Mouse (Mus musculus): ENCODE measurements around the gene Ulk4.

- TF ChIP-seq ZNF384 (IDR thresholded peaks at IDR 0.05; ENCODE audit: low read depth, low read length) (no peak), USF1 (IDR thresholded peaks at IDR 0.05; ENCODE audit: low read depth, low read length) (no peak), BHLHE40 (IDR thresholded peaks at IDR 0.05; ENCODE audit: borderline replicate concordance, low read depth, low read length) (no peak), CTCF (IDR thresholded peaks at IDR 0.05 in 2 of 3, conservative IDR thresholded peaks at IDR 0.05 in 1 of 3; ENCODE audit: control insufficient read depth in 1 of 3, insufficient read depth in 1 of 3, low read depth in 2 of 3, low read length in 3 of 3, poor library complexity in 1 of 3, severe bottlenecking in 1 of 3) (no peak), UBTF (IDR thresholded peaks at IDR 0.05; ENCODE audit: borderline replicate concordance, insufficient read depth, low read depth, low read length) (no peak), POLR2A (IDR thresholded peaks at IDR 0.05; ENCODE audit: control insufficient read depth in 1 of 2, insufficient read depth in 1 of 2, low read depth in 1 of 2, low read length in 2 of 2, poor library complexity in 1 of 2) (no peak), HCFC1 (IDR thresholded peaks at IDR 0.05; ENCODE audit: low read depth, low read length) (no peak)
These were observed 147.5 kb downstream of the Ulk4 start for GRCm38 (mm10) chr9:121129533-121129932.
